Mouse (Mus musculus) liver, embryonic 15.5 days (tissue): ENCODE results near the gene Hist1h4j. TPM values are rescaled to one million over a fixed set of nuclear protein-coding genes. Genes with fewer than 3 reads are reported as not detected.

Experiments
- ATAC-seq: fragments of 200-750 bp; cut with Nextera tagmentation; 2 replicates; pipeline ENCODE4 v1.8.0; 2017; ENCODE audit warnings: moderate number of reproducible peaks, mild to moderate bottlenecking, moderate library complexity; ENCODE audit not compliant: insufficient read depth
- H3K27ac ChIP-seq: fragments of 300-500 bp; sonication (generic); replicated peaks from 2 replicates; pipeline ENCODE4 v1.5.1; 2015; ENCODE audit warnings: mild to moderate bottlenecking, inconsistent platforms
- H3K27me3 ChIP-seq: fragments of 300-500 bp; sonication (generic); 2 replicates; pipeline ENCODE4 v1.6.1; 2015; ENCODE audit warnings: mild to moderate bottlenecking, inconsistent platforms
- H3K36me3 ChIP-seq: fragments of 300-500 bp; sonication (generic); replicated peaks from 2 replicates; pipeline ENCODE4 v1.6.1; 2015; ENCODE audit warnings: moderate library complexity, mild to moderate bottlenecking, inconsistent platforms
- H3K4me1 ChIP-seq: fragments of 300-500 bp; sonication (generic); replicated peaks from 2 replicates; pipeline ENCODE4 v1.6.1; 2015; ENCODE audit warnings: inconsistent platforms
- H3K4me2 ChIP-seq: fragments of 300-500 bp; sonication (generic); 2 replicates; pipeline ENCODE4 v1.6.1; 2015; ENCODE audit warnings: moderate library complexity, mild to moderate bottlenecking, inconsistent platforms
- H3K4me3 ChIP-seq: fragments of 300-500 bp; sonication (generic); replicated peaks from 2 replicates; pipeline ENCODE4 v1.5.1; 2015; ENCODE audit warnings: mild to moderate bottlenecking, inconsistent platforms
- H3K9ac ChIP-seq: fragments of 300-500 bp; sonication (generic); 2 replicates; pipeline ENCODE4 v1.6.1; 2015; ENCODE audit warnings: moderate library complexity, mild to moderate bottlenecking, inconsistent platforms
- H3K9me3 ChIP-seq: fragments of 300-500 bp; sonication (generic); replicated peaks from 2 replicates; pipeline ENCODE4 v1.6.1; 2016; ENCODE audit warnings: inconsistent platforms
- WGBS: fragments of 180-500 bp; shearing (Covaris S2); methylation state at CpG from one replicate; pipeline ENCODE4 v1.1.7; 2015; ENCODE audit warnings: mixed read lengths; ENCODE audit not compliant: insufficient replicate concordance; 5-methylcytosine and 5-hydroxymethylcytosine counted together
- microRNA-seq: library from miRNA; unstranded; fragments of <30 nt; microRNA quantifications from one replicate; pipeline ENCODE4, GENCODE M21; 2016
- polyA plus RNA-seq: library from polyadenylated mRNA; unstranded; fragments of >200 nt; fragmentation: Nextera tagmentation; extraction: Ambion mirVana; gene quantifications from 2 replicates; pipeline ENCODE4 v1.2.1, GENCODE M21; 2015

Hist1h4j gene
- polyA plus RNA-seq, 1 experiment from 2014 or later = 0.86 TPM

DNA sequence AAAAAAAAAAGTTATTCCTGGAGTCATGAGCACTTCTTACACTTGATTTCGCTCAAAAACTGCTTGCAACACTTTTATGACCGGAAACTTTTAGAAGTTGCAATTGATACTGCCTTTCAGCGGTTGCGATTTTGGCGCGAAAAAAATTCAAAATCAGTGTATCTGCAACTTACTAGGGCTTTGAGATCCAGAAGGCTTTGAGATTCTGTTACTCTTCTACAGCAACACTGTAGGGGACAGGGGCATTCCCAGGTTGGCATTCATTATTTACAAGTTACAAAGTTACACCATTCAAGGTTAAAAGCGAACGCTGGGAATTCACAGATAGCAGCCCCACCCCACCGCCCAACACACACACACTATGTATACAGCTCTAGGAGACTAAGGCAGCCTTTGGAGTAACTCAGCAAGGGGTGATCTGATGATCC, 48.9 kb downstream of the Hist1h4j start:
- no peaks in the 10 kb centered on the region for H3K27me3 ChIP-seq
- H3K36me3 ChIP-seq = no peaks in the 10 kb centered on the region
- H3K4me2 ChIP-seq = peak overlapping the region; percentile 73
- H3K27ac ChIP-seq = peak overlapping the region; percentile 100
- no peak for ATAC-seq
- peak overlapping the region; percentile 59 for H3K9ac ChIP-seq
- peaks cover 56% of the 10 kb centered on the region for H3K4me1 ChIP-seq
- H3K9me3 ChIP-seq = no peaks in the 10 kb centered on the region
- peak overlapping the region; percentile 53 for H3K4me3 ChIP-seq
- 2% methylated on average over 9 of the region's 9 CpGs for WGBS

DNA sequence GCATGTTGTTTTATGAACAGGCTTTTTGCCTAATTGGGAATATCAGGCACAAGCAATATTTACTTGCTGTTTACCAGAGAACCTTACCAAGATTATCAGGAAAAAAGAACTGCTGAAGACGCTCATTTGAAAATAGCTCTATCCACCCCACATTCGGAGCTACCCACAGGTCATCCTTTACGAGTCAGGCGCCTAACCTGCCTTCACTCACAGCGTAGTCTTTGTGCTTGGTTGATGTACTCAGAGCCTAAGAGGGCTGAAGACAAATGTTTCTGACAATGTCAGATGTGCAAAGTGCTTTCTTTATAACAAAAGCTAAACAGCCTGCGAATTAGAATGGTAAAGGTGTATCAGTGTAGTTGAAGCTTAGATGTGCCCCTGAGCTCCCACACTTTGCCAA, 49.4 kb downstream of the Hist1h4j start:
- Histone ChIP-seq H3K36me3 (no peaks in the 10 kb centered on the region), H3K9me3 (no peaks in the 10 kb centered on the region), H3K27me3 (no peaks in the 10 kb centered on the region), H3K4me2 (peak overlapping the region; percentile 73), H3K4me1 (peaks cover 60% of the 10 kb centered on the region), H3K27ac (peak overlapping the region; percentile 100), H3K9ac (peak overlapping the region; percentile 59), H3K4me3 (peak overlapping the region; percentile 53; the same call in 1 of the 2 replicates)
- no peak for ATAC-seq
- 52% methylated on average over 6 of the region's 6 CpGs for WGBS

Small RNA genes within 50 kb of the gene (microRNA-seq; reads per million reads assigned to microRNA genes)
- gene Gm44357 = not detected
- gene Gm44367 = not detected
- gene Gm44454 = 0.76 reads per million

Other genes with a start within 250 kb of the Hist1h4j start
- 0.59 and 0.71 TPM in 2 replicates for gene AK157302, start 239.8 kb upstream of the Hist1h4j start, polyA plus RNA-seq
- gene Gm11273, start 233.6 kb upstream of the Hist1h4j start, polyA plus RNA-seq = 4.8 and 7.3 TPM in 2 replicates
- gene Zkscan8, start 203.9 kb upstream of the Hist1h4j start, polyA plus RNA-seq = 1.1 and 1.2 TPM in 2 replicates
- not detected in 2 replicates for gene Olfr1366, start 192.3 kb upstream of the Hist1h4j start, polyA plus RNA-seq
- not detected in 2 replicates for gene Olfr1535, start 175.2 kb upstream of the Hist1h4j start, polyA plus RNA-seq
- gene Olfr1364, start 153.3 kb upstream of the Hist1h4j start, polyA plus RNA-seq = not detected in 2 replicates
- gene Olfr1362, start 121.0 kb upstream of the Hist1h4j start, polyA plus RNA-seq = not detected in 2 replicates
- not detected in 2 replicates for gene Olfr11, start 92.5 kb upstream of the Hist1h4j start, polyA plus RNA-seq
- gene Olfr1361, start 71.7 kb upstream of the Hist1h4j start, polyA plus RNA-seq = not detected in 2 replicates
- gene Olfr1360, start 57.7 kb upstream of the Hist1h4j start, polyA plus RNA-seq = not detected in 2 replicates
- gene Olfr1359, start 37.0 kb upstream of the Hist1h4j start, polyA plus RNA-seq = not detected in 2 replicates
- gene Hist1h2bl, start 18.9 kb upstream of the Hist1h4j start, polyA plus RNA-seq = 3.2 and 3.4 TPM in 2 replicates
- 6.7 and 19.9 TPM in 2 replicates for gene Hist1h2ai, start 18.6 kb upstream of the Hist1h4j start, polyA plus RNA-seq
- gene Hist1h3h, start 17.4 kb upstream of the Hist1h4j start, polyA plus RNA-seq = 4.3 and 10.4 TPM in 2 replicates
- gene Hist1h2bm, start 13.0 kb upstream of the Hist1h4j start, polyA plus RNA-seq = 7.6 and 8.8 TPM in 2 replicates
- gene Hist1h4k, start 15.4 kb downstream of the Hist1h4j start, polyA plus RNA-seq = 4.0 and 6.0 TPM in 2 replicates
- 40.7 and 47.8 TPM in 2 replicates for gene Hist1h2ak, start 18.8 kb downstream of the Hist1h4j start, polyA plus RNA-seq
- gene Hist1h2bn, start 19.1 kb downstream of the Hist1h4j start, polyA plus RNA-seq = 7.6 and 11.2 TPM in 2 replicates
- gene Hist1h1b, start 45.6 kb downstream of the Hist1h4j start, polyA plus RNA-seq = 32.9 and 34.2 TPM in 2 replicates
- 144 and 178 TPM in 2 replicates for gene Hist1h3i, start 48.3 kb downstream of the Hist1h4j start, polyA plus RNA-seq
- 10.9 and 14.7 TPM in 2 replicates for gene Hist1h2an, start 52.2 kb downstream of the Hist1h4j start, polyA plus RNA-seq
- gene Hist1h2bp, start 52.4 kb downstream of the Hist1h4j start, polyA plus RNA-seq = 5.4 and 6.8 TPM in 2 replicates
- 25.1 and 27.6 TPM in 2 replicates for gene Hist1h2bq, start 75.1 kb downstream of the Hist1h4j start, polyA plus RNA-seq
- 1.1 TPM in 1 of 2 replicates, not detected in the other for gene Hist1h2ao, start 75.4 kb downstream of the Hist1h4j start, polyA plus RNA-seq
- not detected in 2 replicates for gene Hist1h4m, start 76.7 kb downstream of the Hist1h4j start, polyA plus RNA-seq
- gene Hist1h4n, start 97.1 kb downstream of the Hist1h4j start, polyA plus RNA-seq = 26.6 and 33.7 TPM in 2 replicates
- 3,475 and 4,316 TPM in 2 replicates for gene Hist1h2ap, start 98.4 kb downstream of the Hist1h4j start, polyA plus RNA-seq
- 25.5 and 29.5 TPM in 2 replicates for gene Hist1h2br, start 98.7 kb downstream of the Hist1h4j start, polyA plus RNA-seq
- 0.59 and 0.71 TPM in 2 replicates for gene Zfp184, start 210.0 kb downstream of the Hist1h4j start, polyA plus RNA-seq
- gene Pom121l2, start 246.1 kb downstream of the Hist1h4j start, polyA plus RNA-seq = not detected in 2 replicates